Comparison of ENCODE assay signal across 8 mouse cellular contexts in genomic region chr8:4324983-4325750, GRCm38 (mm10). TPM values are rescaled to one million over a fixed set of nuclear protein-coding genes. Genes with fewer than 3 reads are reported as not detected.
DNase-seq lines count a peak whose midpoint lies in the region; ATAC-seq and TF ChIP-seq lines count a peak whose summit lies in the region.

TSS of gene Ccl25 (plus strand) at chr8:4325210.
TSS of gene Elavl1 (minus strand) at chr8:4325413.

- peaks cover 46% of the 10 kb centered on the region for H3K36me3 ChIP-seq in hindbrain, embryonic 13.5 days

- H3K27ac ChIP-seq in hindbrain, embryonic 13.5 days, result peak within 1 kb of the TSS; percentile 93

- in situ Hi-C loops in Patski (cut with MboI; ENCODE audit: low pct_unique_long_range_greater_than_20kb), result loop anchor here (5.0 kb wide), 1 partner anchor 48 kb away; the partner anchor contains the start of gene Timm44

- H3K9ac ChIP-seq in hindbrain, embryonic 13.5 days, result peak within 1 kb of the TSS; percentile 99

- H3K4me3 ChIP-seq in hindbrain, embryonic 13.5 days, result peak within 1 kb of the TSS; percentile 75

- POLR2A ChIA-PET in Patski (lab: Charles Lee), result no interaction called here

- H3K27me3 ChIP-seq in Patski, result no peaks in the 10 kb centered on the region
- no peaks in the 10 kb centered on the region for H3K27me3 ChIP-seq in hindbrain, embryonic 13.5 days

- H3K9me3 ChIP-seq in hindbrain, embryonic 13.5 days, result no peaks in the 10 kb centered on the region

- H3K4me2 ChIP-seq in hindbrain, embryonic 13.5 days, result peak within 1 kb of the TSS; percentile 94

- under 1% methylated on average over 58 of the region's 78 CpGs for WGBS in hindbrain, embryonic 13.5 days

- H3K4me1 ChIP-seq in hindbrain, embryonic 13.5 days (replicated peaks), result peaks cover 51% of the 10 kb centered on the region

- CTCF ChIA-PET in Patski (lab: Charles Lee), result no interaction called here

- peak; percentile 95 for ATAC-seq in Patski
- ATAC-seq in hindbrain, embryonic 13.5 days (ENCODE audit: low FRiP score), result peak; percentile 98

- DNase-seq in Patski (ENCODE audit: low read depth, low spot score), result peak; percentile 80
- DNase-seq in cerebellum, postnatal 14 days, result peak; percentile 99
- peak; percentile 95 to 98 for DNase-seq in frontal cortex, postnatal 14 days (ENCODE audit: low spot score in 2 of 2)
- peak; percentile 96 to 98 for DNase-seq in layer of hippocampus, postnatal 25 days (ENCODE audit: extremely low spot score in 1 of 2, low spot score in 1 of 2)
- DNase-seq in lung, postnatal 25 days (ENCODE audit: low spot score), result peak; percentile 95
- DNase-seq in retina, embryonic 14.5 days (ENCODE audit: low spot score), result peak; percentile 98
- DNase-seq in thymus, postnatal 4 days, result peak; percentile 98

- TF ChIP-seq CTCF in Patski (IDR thresholded peaks at IDR 0.05), result no peak

RNA-seq across cellular contexts. Expression of gene Ccl25, which starts in this region (rescaled TPM):
- 5.6 TPM for polyA plus RNA-seq in Patski (2021)
- 22.3 and 24.9 TPM in 2 replicates for polyA plus RNA-seq in hindbrain, embryonic 13.5 days (2015; fragmentation: Nextera tagmentation; extraction: Ambion mirVana)
- total RNA-seq in layer of hippocampus, postnatal 25 days (2021), result 10 to 100 TPM; 20.6 to 25.9 TPM

RNA-seq across cellular contexts. Expression of gene Elavl1, which starts in this region (rescaled TPM):
- 66.1 TPM for polyA plus RNA-seq in Patski (2021)
- polyA plus RNA-seq in hindbrain, embryonic 13.5 days (2015; fragmentation: Nextera tagmentation; extraction: Ambion mirVana), result 121 and 127 TPM in 2 replicates
- 10 to 100 TPM; 74.1 to 77.7 TPM for total RNA-seq in layer of hippocampus, postnatal 25 days (2021)

Comparison
In these comparisons a context has a peak if more than half of its experiments do, and no peak if none do; other contexts are left out.
1. Peak in every context shown above with its lines: DNase-seq, ATAC-seq, H3K4me3 ChIP-seq and H3K27ac ChIP-seq.